Mouse (Mus musculus) midbrain, embryonic 11.5 days (tissue): ENCODE measurements at regions not wholly inside any gene's neighbourhood (a gene's known extent, or its start where the extent isn't known, plus 50 kb on each side); places are given as distances from the start of the nearest gene placed in this dataset.

Experiments
- ATAC-seq: fragments of 200-750 bp; cut with Nextera tagmentation; 2 replicates; pipeline ENCODE4 v1.8.0; 2017; ENCODE audit warnings: moderate TSS enrichment, moderate library complexity; ENCODE audit not compliant: low FRiP score
- DNase-seq: peaks from one replicate; pipeline ENCODE4 v3.0.0; 2015; ENCODE audit warnings: low spot score; ENCODE audit errors: missing footprints
- H3K27ac ChIP-seq: fragments of 300-500 bp; sonication (generic); 2 replicates; pipeline ENCODE4 v1.5.1; 2014; ENCODE audit warnings: low read depth, low read length
- H3K27me3 ChIP-seq: fragments of 300-500 bp; sonication (generic); 2 replicates; pipeline ENCODE4 v1.6.1; 2014; ENCODE audit warnings: mild to moderate bottlenecking, low read length, moderate library complexity, mixed read lengths; ENCODE audit not compliant: control insufficient read depth, insufficient read depth
- H3K36me3 ChIP-seq: fragments of 300-500 bp; sonication (generic); 2 replicates; pipeline ENCODE4 v1.6.1; 2014; ENCODE audit warnings: mild to moderate bottlenecking, low read length, moderate library complexity, mixed read lengths; ENCODE audit not compliant: control insufficient read depth, insufficient read depth
- H3K4me1 ChIP-seq: fragments of 300-500 bp; sonication (generic); 2 replicates; pipeline ENCODE4 v1.6.1; 2014; ENCODE audit warnings: low read length; ENCODE audit not compliant: control insufficient read depth, insufficient read depth
- H3K4me2 ChIP-seq: fragments of 300-500 bp; sonication (generic); 2 replicates; pipeline ENCODE4 v1.6.1; 2014; ENCODE audit warnings: mild to moderate bottlenecking, moderate library complexity
- H3K4me3 ChIP-seq: fragments of 300-500 bp; sonication (generic); 2 replicates; pipeline ENCODE4 v1.5.1; 2014; ENCODE audit warnings: low read depth, low read length
- H3K9ac ChIP-seq: fragments of 300-500 bp; sonication (generic); 2 replicates; pipeline ENCODE4 v1.6.1; 2014; ENCODE audit warnings: low read length
- H3K9me3 ChIP-seq: fragments of 300-500 bp; sonication (generic); 2 replicates; pipeline ENCODE4 v1.6.1; 2016; ENCODE audit warnings: low read length; ENCODE audit not compliant: control insufficient read depth
- WGBS: fragments of 180-500 bp; shearing (Covaris S2); extraction: QIAGEN DNeasy Blood & Tissue Kit; methylation state at CpG from one replicate; pipeline ENCODE4 v1.1.7; 2014; 5-methylcytosine and 5-hydroxymethylcytosine counted together

- ATAC-seq: no peak
- 85% methylated on average over 11 of the region's 11 CpGs for WGBS
- H3K4me1 ChIP-seq: no peaks in the 10 kb centered on the region
Observed at GRCm38 (mm10) chr1:153990651-153991435, 90.8 kb upstream of the Teddm2 start.

GRCm38 (mm10) chr1:153992466-153992865, 92.4 kb upstream of the Teddm2 start:
- Histone ChIP-seq H3K9ac (no peak overlapping the region), H3K4me2 (no peak overlapping the region), H3K4me1 (peaks cover 4% of the 10 kb centered on the region; the same call in 1 of the 2 replicates), H3K27ac (no peak overlapping the region), H3K9me3 (no peaks in the 10 kb centered on the region), H3K4me3 (no peak overlapping the region), H3K36me3 (no peaks in the 10 kb centered on the region), H3K27me3 (no peaks in the 10 kb centered on the region)
- DNase-seq: no peak
- ATAC-seq: no peak
- 75% methylated on average over 3 of the region's 3 CpGs for WGBS

More at GRCm38 (mm10) chr1:153990651-153991435, 90.8 kb upstream of the Teddm2 start:
- Histone ChIP-seq H3K27me3 (no peaks in the 10 kb centered on the region), H3K4me3 (no peak overlapping the region), H3K36me3 (no peaks in the 10 kb centered on the region), H3K9me3 (no peaks in the 10 kb centered on the region), H3K9ac (no peak overlapping the region), H3K4me2 (no peak overlapping the region), H3K27ac (no peak overlapping the region)
- DNase-seq: no peak

GRCm38 (mm10) chr1:153994871-153995270, 94.8 kb upstream of the Teddm2 start:
- no peak overlapping the region for H3K4me3 ChIP-seq
- no peak overlapping the region for H3K4me2 ChIP-seq
- no peaks in the 10 kb centered on the region for H3K27me3 ChIP-seq
- ATAC-seq (no peak), DNase-seq (no peak)
- no peak overlapping the region for H3K27ac ChIP-seq
- no peaks in the 10 kb centered on the region for H3K9me3 ChIP-seq
- no peak overlapping the region for H3K9ac ChIP-seq
- H3K4me1 ChIP-seq: peaks cover 5% of the 10 kb centered on the region; the same call in 1 of the 2 replicates
- 95% methylated on average over 4 of the region's 4 CpGs for WGBS
- H3K36me3 ChIP-seq: no peaks in the 10 kb centered on the region

- ATAC-seq (no peak), DNase-seq (no peak)
- H3K27me3 ChIP-seq: no peaks in the 10 kb centered on the region
- H3K4me3 ChIP-seq: no peak overlapping the region
- H3K4me1 ChIP-seq: peaks cover 5% of the 10 kb centered on the region; the same call in 1 of the 2 replicates
- H3K4me2 ChIP-seq: no peak overlapping the region
- H3K27ac ChIP-seq: no peak overlapping the region
- no peak overlapping the region for H3K9ac ChIP-seq
- WGBS: 63% methylated on average over 15 of the region's 15 CpGs
- no peaks in the 10 kb centered on the region for H3K36me3 ChIP-seq
- no peaks in the 10 kb centered on the region for H3K9me3 ChIP-seq
Observed at GRCm38 (mm10) chr1:153997201-153998181, 97.5 kb upstream of the Teddm2 start.

- Histone ChIP-seq H3K27ac (no peak overlapping the region), H3K9ac (no peak overlapping the region), H3K4me1 (peaks cover 5% of the 10 kb centered on the region; the same call in 1 of the 2 replicates), H3K27me3 (no peaks in the 10 kb centered on the region), H3K9me3 (no peaks in the 10 kb centered on the region), H3K36me3 (no peaks in the 10 kb centered on the region), H3K4me3 (no peak overlapping the region), H3K4me2 (no peak overlapping the region)
- ATAC-seq: no peak
- no peak for DNase-seq
- 74% methylated on average over 6 of the region's 6 CpGs for WGBS
Observed at GRCm38 (mm10) chr1:153999776-154000175, 99.7 kb upstream of the Teddm2 start.

GRCm38 (mm10) chr1:154003669-154004068, 103.6 kb upstream of the Teddm2 start:
- H3K4me3 ChIP-seq: no peak overlapping the region
- no peaks in the 10 kb centered on the region for H3K27me3 ChIP-seq
- 88% methylated on average over 7 of the region's 7 CpGs for WGBS
- H3K36me3 ChIP-seq: no peaks in the 10 kb centered on the region
- DNase-seq: peak; percentile 54
- H3K4me2 ChIP-seq: no peak overlapping the region
- no peak overlapping the region for H3K27ac ChIP-seq
- no peak overlapping the region for H3K9ac ChIP-seq
- ATAC-seq: no peak
- no peaks in the 10 kb centered on the region for H3K9me3 ChIP-seq
- no peaks in the 10 kb centered on the region for H3K4me1 ChIP-seq

GRCm38 (mm10) chr1:154004647-154005046, 104.6 kb upstream of the Teddm2 start:
- no peak overlapping the region for H3K27ac ChIP-seq
- no peak overlapping the region for H3K4me2 ChIP-seq
- no peak overlapping the region for H3K4me3 ChIP-seq
- ATAC-seq (no peak), DNase-seq (peak; percentile 68)
- no peaks in the 10 kb centered on the region for H3K4me1 ChIP-seq
- no peaks in the 10 kb centered on the region for H3K36me3 ChIP-seq
- H3K27me3 ChIP-seq: no peaks in the 10 kb centered on the region
- no peaks in the 10 kb centered on the region for H3K9me3 ChIP-seq
- 95% methylated on average over 4 of the region's 4 CpGs for WGBS
- no peak overlapping the region for H3K9ac ChIP-seq

- H3K9me3 ChIP-seq: no peaks in the 10 kb centered on the region
- no peak overlapping the region for H3K4me3 ChIP-seq
- H3K36me3 ChIP-seq: no peaks in the 10 kb centered on the region
- no peak overlapping the region for H3K4me2 ChIP-seq
- no peaks in the 10 kb centered on the region for H3K4me1 ChIP-seq
- ATAC-seq: no peak
- no peak overlapping the region for H3K9ac ChIP-seq
- 92% methylated on average over 13 of the region's 13 CpGs for WGBS
- H3K27ac ChIP-seq: no peak overlapping the region
- DNase-seq: no peak
- H3K27me3 ChIP-seq: no peaks in the 10 kb centered on the region
Observed at GRCm38 (mm10) chr1:154006055-154006454, 106.0 kb upstream of the Teddm2 start.

GRCm38 (mm10) chr1:154007440-154007839, 107.4 kb upstream of the Teddm2 start:
- DNase-seq: no peak
- Histone ChIP-seq H3K4me1 (no peaks in the 10 kb centered on the region), H3K36me3 (no peaks in the 10 kb centered on the region), H3K9me3 (no peaks in the 10 kb centered on the region), H3K27ac (no peak overlapping the region), H3K9ac (no peak overlapping the region), H3K4me3 (no peak overlapping the region), H3K27me3 (no peaks in the 10 kb centered on the region), H3K4me2 (no peak overlapping the region)
- whole genome bisulfite sequencing: 93% methylated on average over 3 of the region's 3 CpGs
- ATAC-seq: no peak
